24 mouse cellular contexts compared by ENCODE assay signal in genomic region chr4:148581422-148581821, GRCm38 (mm10). TPM values are rescaled to one million over a fixed set of nuclear protein-coding genes. Genes with fewer than 3 reads are reported as not detected.
DNase-seq lines count a peak whose midpoint lies in the region; ATAC-seq lines count a peak whose summit lies in the region.
"Had no signal": no experiment of that assay in that cellular context is flagged by ENCODE, and none has a peak within 500 bp of the region (broad histone marks: within the 10 kb centered on the region; RNA-seq: fewer than 3 reads in every experiment).

No protein-coding gene starts in this region.

- no peaks in the 10 kb centered on the region for H3K9me3 ChIP-seq in forebrain, embryonic 16.5 days (ENCODE audit: control insufficient read depth, low read length)
- H3K9me3 ChIP-seq in forebrain, embryonic 10.5 days: no peaks in the 10 kb centered on the region
- no peaks in the 10 kb centered on the region for H3K9me3 ChIP-seq in heart, embryonic 11.5 days (replicated peaks; ENCODE audit: control insufficient read depth, low read length)
- no peaks in the 10 kb centered on the region for H3K9me3 ChIP-seq in heart, embryonic 10.5 days
- H3K9me3 ChIP-seq in liver, embryonic 13.5 days (replicated peaks): no peaks in the 10 kb centered on the region
- H3K9me3 ChIP-seq: embryonic facial prominence, embryonic 12.5 days; embryonic facial prominence, embryonic 15.5 days; forebrain, embryonic 13.5 days; G1E; heart, embryonic 15.5 days; hindbrain, embryonic 10.5 days; hindbrain, embryonic 13.5 days; intestine, embryonic 15.5 days had no signal

- no peaks in the 10 kb centered on the region for H3K27me3 ChIP-seq in forebrain, embryonic 16.5 days (replicated peaks; ENCODE audit: control insufficient read depth, insufficient read depth, low read length)
- no peaks in the 10 kb centered on the region for H3K27me3 ChIP-seq in forebrain, embryonic 10.5 days (ENCODE audit: poor library complexity, severe bottlenecking)
- no peaks in the 10 kb centered on the region for H3K27me3 ChIP-seq in heart, embryonic 11.5 days (ENCODE audit: control insufficient read depth, insufficient read depth, low read length)
- no peaks in the 10 kb centered on the region for H3K27me3 ChIP-seq in heart, embryonic 10.5 days (ENCODE audit: insufficient read depth, poor library complexity, severe bottlenecking)
- no peaks in the 10 kb centered on the region for H3K27me3 ChIP-seq in liver, embryonic 13.5 days
- H3K27me3 ChIP-seq: CH12.LX; embryonic facial prominence, embryonic 12.5 days; embryonic facial prominence, embryonic 15.5 days; forebrain, embryonic 13.5 days; heart, embryonic 15.5 days; hindbrain, embryonic 13.5 days; intestine, embryonic 15.5 days; Patski had no signal

- no peak overlapping the region for H3K9ac ChIP-seq in forebrain, embryonic 16.5 days (replicated peaks; ENCODE audit: low read depth, low read length)
- H3K9ac ChIP-seq in heart, embryonic 11.5 days (ENCODE audit: low read depth, low read length): no peak overlapping the region
- no peak overlapping the region; the same call in 1 of the 2 replicates for H3K9ac ChIP-seq in liver, embryonic 13.5 days
- H3K9ac ChIP-seq: embryonic facial prominence, embryonic 12.5 days; embryonic facial prominence, embryonic 15.5 days; forebrain, embryonic 13.5 days; heart, embryonic 15.5 days; hindbrain, embryonic 13.5 days; intestine, embryonic 15.5 days had no signal

- 0 out of 2 replicates have a peak, but pooled peaks have one; percentile 38 for ATAC-seq in forebrain, embryonic 16.5 days
- ATAC-seq in heart, embryonic 11.5 days (replicated peaks; ENCODE audit: insufficient number of reproducible peaks, low FRiP score, low TSS enrichment): 0 out of 2 replicates have a peak, but pooled peaks have one; percentile 50
- ATAC-seq in liver, embryonic 13.5 days (ENCODE audit: low read depth): 0 out of 2 replicates have a peak, but pooled peaks have one; percentile 19
- ATAC-seq: forebrain, embryonic 13.5 days; hindbrain, embryonic 16.5 days; intestine, embryonic 15.5 days; Patski had no signal

- DNase-seq in forebrain, embryonic 10.5 days (ENCODE audit: extremely low spot score, low spot score): no peak
- no peak for DNase-seq in heart, embryonic 10.5 days (ENCODE audit: low spot score)
- DNase-seq in liver, embryonic 13.5 days: no peak
- no peak for DNase-seq in liver
- DNase-seq in cerebellum, postnatal 10 days: no peak
- DNase-seq: adrenal gland, postnatal 10 days; adrenal gland, postnatal 36 days; B cell, adult 2 months; gastrocnemius, postnatal 14 days; heart, adult 18-20 months; heart, postnatal 36 days had no signal

- no peak overlapping the region for H3K4me3 ChIP-seq in forebrain, embryonic 16.5 days (replicated peaks; ENCODE audit: low read length)
- no peak overlapping the region for H3K4me3 ChIP-seq in forebrain, embryonic 10.5 days
- H3K4me3 ChIP-seq in heart, embryonic 11.5 days (ENCODE audit: low read depth, low read length): no peak overlapping the region
- H3K4me3 ChIP-seq in heart, embryonic 10.5 days: no peak overlapping the region
- H3K4me3 ChIP-seq in liver, embryonic 13.5 days (replicated peaks): no peak overlapping the region
- H3K4me3 ChIP-seq: embryonic facial prominence, embryonic 12.5 days; embryonic facial prominence, embryonic 15.5 days; forebrain, embryonic 13.5 days; heart, embryonic 15.5 days; hindbrain, embryonic 10.5 days; hindbrain, embryonic 13.5 days; intestine, embryonic 15.5 days had no signal

- 93% methylated on average over 5 of the region's 5 CpGs for WGBS in forebrain, embryonic 16.5 days
- 94% methylated on average over 5 of the region's 5 CpGs for whole genome bisulfite sequencing in forebrain, embryonic 10.5 days
- 93% methylated on average over 5 of the region's 5 CpGs for WGBS in heart, embryonic 11.5 days (ENCODE audit: insufficient replicate concordance)
- 90% methylated on average over 5 of the region's 5 CpGs for WGBS in heart, embryonic 10.5 days
- WGBS in liver, embryonic 13.5 days (ENCODE audit: insufficient replicate concordance): 77% methylated on average over 5 of the region's 5 CpGs

- H3K27ac ChIP-seq in forebrain, embryonic 16.5 days (ENCODE audit: low read length): no peak overlapping the region
- H3K27ac ChIP-seq in forebrain, embryonic 10.5 days: no peak overlapping the region
- no peak overlapping the region for H3K27ac ChIP-seq in heart, embryonic 11.5 days (ENCODE audit: low read depth, low read length)
- H3K27ac ChIP-seq in heart, embryonic 10.5 days: no peak overlapping the region
- no peak overlapping the region for H3K27ac ChIP-seq in liver, embryonic 13.5 days
- H3K27ac ChIP-seq: embryonic facial prominence, embryonic 12.5 days; embryonic facial prominence, embryonic 15.5 days; forebrain, embryonic 13.5 days; heart, embryonic 15.5 days; hindbrain, embryonic 10.5 days; hindbrain, embryonic 13.5 days; intestine, embryonic 15.5 days had no signal

- peaks cover 25% of the 10 kb centered on the region for H3K36me3 ChIP-seq in forebrain, embryonic 16.5 days (ENCODE audit: control insufficient read depth, insufficient read depth)
- H3K36me3 ChIP-seq in forebrain, embryonic 10.5 days (replicated peaks): peaks cover 71% of the 10 kb centered on the region
- peaks cover 26% of the 10 kb centered on the region for H3K36me3 ChIP-seq in heart, embryonic 11.5 days (ENCODE audit: control insufficient read depth, insufficient read depth, low read length)
- H3K36me3 ChIP-seq in heart, embryonic 10.5 days: peaks cover 73% of the 10 kb centered on the region
- H3K36me3 ChIP-seq in liver, embryonic 13.5 days: peaks cover 71% of the 10 kb centered on the region

- no peaks in the 10 kb centered on the region for H3K4me1 ChIP-seq in forebrain, embryonic 16.5 days (replicated peaks; ENCODE audit: control insufficient read depth, insufficient read depth, low read length)
- no peaks in the 10 kb centered on the region for H3K4me1 ChIP-seq in forebrain, embryonic 10.5 days
- no peaks in the 10 kb centered on the region for H3K4me1 ChIP-seq in heart, embryonic 11.5 days (ENCODE audit: control insufficient read depth, insufficient read depth, low read length)
- peaks cover 18% of the 10 kb centered on the region; the same call in 1 of the 2 replicates for H3K4me1 ChIP-seq in heart, embryonic 10.5 days
- H3K4me1 ChIP-seq in liver, embryonic 13.5 days (replicated peaks): peaks cover 26% of the 10 kb centered on the region
- H3K4me1 ChIP-seq: embryonic facial prominence, embryonic 12.5 days; embryonic facial prominence, embryonic 15.5 days; forebrain, embryonic 13.5 days; hindbrain, embryonic 10.5 days; hindbrain, embryonic 13.5 days; intestine, embryonic 15.5 days had no signal

- H3K4me2 ChIP-seq in forebrain, embryonic 16.5 days (ENCODE audit: low read length): no peak overlapping the region
- H3K4me2 ChIP-seq in heart, embryonic 11.5 days: no peak overlapping the region
- H3K4me2 ChIP-seq in liver, embryonic 13.5 days: no peak overlapping the region
- H3K4me2 ChIP-seq: embryonic facial prominence, embryonic 12.5 days; embryonic facial prominence, embryonic 15.5 days; forebrain, embryonic 13.5 days; heart, embryonic 15.5 days; hindbrain, embryonic 13.5 days; intestine, embryonic 15.5 days had no signal

RNA-seq across cellular contexts. Expression of gene Srm, which starts 9.9 kb away (rescaled TPM):
- 187 and 190 TPM in 2 replicates for polyA plus RNA-seq in forebrain, embryonic 16.5 days (2015; fragmentation: Nextera tagmentation; extraction: Ambion mirVana)
- 265 and 272 TPM in 2 replicates for polyA plus RNA-seq in forebrain, embryonic 10.5 days (2016; fragmentation: Nextera tagmentation; extraction: Ambion mirVana)
- polyA plus RNA-seq in heart, embryonic 11.5 days (2014; fragmentation: Nextera tagmentation; extraction: Ambion mirVana): 129 and 155 TPM in 2 replicates
- polyA plus RNA-seq in heart, embryonic 10.5 days (2016; fragmentation: Nextera tagmentation; extraction: Ambion mirVana): 197 and 306 TPM in 2 replicates
- polyA plus RNA-seq in liver, embryonic 13.5 days (2015; fragmentation: Nextera tagmentation; extraction: Ambion mirVana): 235 and 259 TPM in 2 replicates

RNA-seq across cellular contexts. Expression of gene Masp2, which starts 20.9 kb away (rescaled TPM):
- polyA plus RNA-seq in forebrain, embryonic 16.5 days (2015; fragmentation: Nextera tagmentation; extraction: Ambion mirVana): 0.56 and 1.0 TPM in 2 replicates
- polyA plus RNA-seq in forebrain, embryonic 10.5 days (2016; fragmentation: Nextera tagmentation; extraction: Ambion mirVana): 0.22 TPM in 1 of 2 replicates, not detected in the other
- polyA plus RNA-seq in heart, embryonic 11.5 days (2014; fragmentation: Nextera tagmentation; extraction: Ambion mirVana): 0.37 TPM in 1 of 2 replicates, not detected in the other
- 0.27 and 0.82 TPM in 2 replicates for polyA plus RNA-seq in heart, embryonic 10.5 days (2016; fragmentation: Nextera tagmentation; extraction: Ambion mirVana)
- polyA plus RNA-seq in liver, embryonic 13.5 days (2015; fragmentation: Nextera tagmentation; extraction: Ambion mirVana): 14.8 and 15.0 TPM in 2 replicates
- polyA plus RNA-seq: heart, embryonic 15.5 days had no signal

RNA-seq across cellular contexts. Expression of gene Exosc10, which starts 23.2 kb away (rescaled TPM):
- polyA plus RNA-seq in forebrain, embryonic 16.5 days (2015; fragmentation: Nextera tagmentation; extraction: Ambion mirVana): 105 and 107 TPM in 2 replicates
- 96.0 and 97.2 TPM in 2 replicates for polyA plus RNA-seq in forebrain, embryonic 10.5 days (2016; fragmentation: Nextera tagmentation; extraction: Ambion mirVana)
- polyA plus RNA-seq in heart, embryonic 11.5 days (2014; fragmentation: Nextera tagmentation; extraction: Ambion mirVana): 75.0 and 79.4 TPM in 2 replicates
- polyA plus RNA-seq in heart, embryonic 10.5 days (2016; fragmentation: Nextera tagmentation; extraction: Ambion mirVana): 82.7 and 90.1 TPM in 2 replicates
- polyA plus RNA-seq in liver, embryonic 13.5 days (2015; fragmentation: Nextera tagmentation; extraction: Ambion mirVana): 44.5 and 52.1 TPM in 2 replicates

RNA-seq across cellular contexts. Expression of gene Tardbp, which starts 45.4 kb away (rescaled TPM):
- polyA plus RNA-seq in forebrain, embryonic 16.5 days (2015; fragmentation: Nextera tagmentation; extraction: Ambion mirVana): 277 and 319 TPM in 2 replicates
- 495 and 519 TPM in 2 replicates for polyA plus RNA-seq in forebrain, embryonic 10.5 days (2016; fragmentation: Nextera tagmentation; extraction: Ambion mirVana)
- polyA plus RNA-seq in heart, embryonic 11.5 days (2014; fragmentation: Nextera tagmentation; extraction: Ambion mirVana): 118 and 135 TPM in 2 replicates
- 238 and 301 TPM in 2 replicates for polyA plus RNA-seq in heart, embryonic 10.5 days (2016; fragmentation: Nextera tagmentation; extraction: Ambion mirVana)
- 180 and 240 TPM in 2 replicates for polyA plus RNA-seq in liver, embryonic 13.5 days (2015; fragmentation: Nextera tagmentation; extraction: Ambion mirVana)
